Mouse (Mus musculus): ENCODE measurements around the gene Cacna1f.

Cacna1f gene

DNA sequence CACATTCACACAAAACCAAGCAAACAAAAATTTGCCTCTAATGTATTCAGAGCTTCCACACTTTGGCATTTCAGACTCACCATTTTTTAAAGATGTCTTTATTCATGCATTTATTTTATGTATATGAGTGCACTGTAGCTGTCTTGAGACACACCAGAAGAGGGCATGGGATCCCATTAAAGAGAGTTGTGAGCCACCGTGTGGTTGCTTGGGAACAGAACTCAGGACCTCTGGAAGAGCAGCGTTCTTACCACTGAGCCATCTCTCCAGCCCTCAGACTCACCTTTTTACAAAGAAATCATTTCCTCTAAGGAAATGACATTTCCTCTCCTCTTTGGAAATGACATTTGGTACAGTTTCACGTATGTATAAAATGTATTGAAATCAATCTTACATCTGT lies 72.1 kb downstream of the Cacna1f start:
- no peak for DNase-seq

GRCm38 (mm10) chrX:7679405-7680056 lies 72.6 kb downstream of the Cacna1f start:
- DNase-seq: peak; percentile 84 to 93

DNA sequence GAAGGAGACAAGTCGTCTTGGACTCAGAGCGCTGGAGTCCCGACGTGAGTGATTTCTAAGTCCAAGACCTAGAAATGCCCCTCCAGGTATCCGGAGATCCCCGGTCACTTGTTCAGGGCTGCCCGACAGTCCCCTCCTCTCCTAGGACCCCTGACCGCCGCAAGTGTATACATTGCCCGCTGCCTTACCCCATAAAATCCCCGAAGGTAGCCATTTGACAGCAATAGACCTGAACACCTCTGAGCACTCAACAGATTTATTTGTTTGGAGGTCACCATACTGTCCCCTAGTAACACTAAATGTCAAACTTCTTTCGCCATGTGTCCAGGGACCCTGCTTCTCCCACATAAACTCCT lies 73.2 kb downstream of the Cacna1f start:
- DNase-seq: no peak

GRCm38 (mm10) chrX:7680864-7681263 lies 74.0 kb downstream of the Cacna1f start, which contains the start of gene Magix:
TSS of gene Magix (minus strand) at chrX:7681251.
- peak; percentile 58 to 60 for DNase-seq

All from cerebellum, adult 18-20 months (tissue).